Mouse (Mus musculus): ENCODE measurements around the gene Ghrh.

Gene Ghrh

GRCm38 (mm10) chr2:157343337-157343736 is 4.0 kb downstream of the Ghrh start:
- no peak for DNase-seq

- no peak for DNase-seq
Observed at GRCm38 (mm10) chr2:157342328-157342926, 4.9 kb downstream of the Ghrh start.

DNA sequence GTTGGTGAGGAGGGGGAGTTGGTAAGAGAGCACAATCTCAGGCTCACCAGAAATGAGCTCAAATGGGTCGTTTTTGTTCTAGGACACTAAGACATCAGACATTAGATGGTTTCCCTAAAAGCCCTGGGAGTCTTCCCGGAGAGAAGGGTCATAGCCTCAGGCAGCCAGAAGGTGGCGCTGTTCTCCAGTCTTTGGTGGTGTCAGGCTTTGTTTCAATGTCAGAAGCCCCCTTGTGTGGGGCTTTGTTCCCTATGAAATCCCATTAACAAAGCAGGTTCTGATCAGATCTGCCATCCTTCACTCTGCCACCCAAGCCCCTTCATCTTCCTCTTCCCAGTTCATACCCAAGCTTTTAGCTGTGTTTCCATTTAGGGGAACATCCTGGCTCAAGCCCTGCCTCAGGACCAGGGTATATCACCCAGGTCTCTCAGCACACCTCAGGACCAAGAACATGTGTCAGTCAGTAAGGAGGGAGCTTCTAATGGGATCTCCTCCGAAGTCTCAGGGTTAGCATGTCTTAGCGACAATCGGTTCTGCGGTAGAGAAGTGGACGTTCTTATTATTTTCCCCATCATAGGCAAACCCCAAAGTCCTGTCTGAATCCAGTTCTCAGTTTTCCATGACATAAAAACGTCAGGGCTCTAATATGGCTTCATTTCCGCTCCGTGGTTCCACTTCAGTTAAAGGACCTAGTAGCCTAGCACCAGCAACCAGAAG is 5.6 kb downstream of the Ghrh start:
- DNase-seq: peak; percentile 83 to 89

DNA sequence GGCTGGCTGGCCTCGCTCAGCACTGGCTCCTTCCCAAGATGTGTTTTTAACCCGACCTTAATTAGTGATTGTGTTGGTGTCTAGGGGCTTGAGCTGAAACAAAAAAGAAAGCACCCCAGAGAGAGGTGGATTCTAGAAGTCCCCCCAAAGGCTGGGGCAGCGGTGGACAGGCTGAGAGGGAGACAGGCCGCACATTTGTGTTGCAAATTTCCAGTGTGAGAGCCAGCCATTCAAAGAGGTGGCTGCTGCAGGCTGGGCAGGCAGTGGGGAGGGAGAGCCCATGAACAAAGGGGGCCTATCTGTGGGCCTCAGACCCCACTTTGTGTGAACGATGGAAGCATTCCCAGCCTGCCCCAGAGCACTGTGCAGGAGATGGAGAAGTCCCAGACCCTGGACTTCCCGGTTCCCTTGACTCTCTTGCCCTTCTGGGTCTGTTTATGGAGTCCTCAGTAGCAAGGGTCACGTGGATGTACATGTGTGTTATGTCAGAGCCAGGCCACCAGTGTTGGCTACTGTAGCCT is 7.0 kb downstream of the Ghrh start:
- DNase-seq: no peak

DNA sequence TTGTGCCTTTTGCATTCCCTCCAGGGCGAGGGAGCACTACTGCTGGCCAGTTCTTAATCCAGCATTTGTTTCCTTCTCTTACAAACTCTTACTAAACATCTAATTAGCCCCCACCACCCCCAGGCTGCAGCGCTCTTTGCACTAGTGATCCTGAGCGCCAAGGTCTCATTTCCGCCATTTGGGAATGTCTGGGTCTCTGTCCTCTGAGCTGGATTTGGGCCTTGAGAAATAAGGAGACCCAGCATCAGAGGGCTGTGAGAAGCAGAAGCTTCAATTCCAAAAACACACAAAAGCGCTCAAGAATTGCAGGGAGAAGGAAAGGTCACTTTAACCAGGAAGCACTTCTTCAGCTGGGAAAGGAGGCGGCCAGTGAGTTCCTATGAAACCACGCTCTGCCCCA is 7.8 kb downstream of the Ghrh start:
- no peak for DNase-seq

- peak; percentile 71 to 86 for DNase-seq
Observed at GRCm38 (mm10) chr2:157338663-157339062, 8.6 kb downstream of the Ghrh start.

DNA sequence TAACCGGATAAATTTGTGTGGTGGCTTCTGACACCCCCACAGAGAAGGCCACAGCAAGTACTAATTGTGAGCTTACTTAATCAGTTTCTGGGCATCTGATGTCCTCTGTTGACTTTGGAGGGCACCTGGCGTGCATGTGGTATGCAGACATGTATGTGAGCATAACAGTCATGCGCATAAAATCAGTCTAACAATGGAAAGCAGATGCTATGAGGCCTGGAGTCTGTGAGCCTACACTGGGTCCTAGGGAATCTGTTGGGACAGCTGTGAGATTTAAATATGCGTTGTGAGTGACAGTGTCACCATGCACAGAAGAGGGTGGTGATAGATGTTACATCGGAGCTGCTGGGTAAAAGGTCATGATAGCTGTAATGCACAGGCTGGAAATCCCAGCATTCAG is 15.2 kb downstream of the Ghrh start:
- no peak for DNase-seq

GRCm38 (mm10) chr2:157328570-157328969 is 18.7 kb downstream of the Ghrh start:
- DNase-seq: peak in 1 of 2 experiments; percentile 25

GRCm38 (mm10) chr2:157328106-157328505 is 19.2 kb downstream of the Ghrh start:
- no peak for DNase-seq

DNA sequence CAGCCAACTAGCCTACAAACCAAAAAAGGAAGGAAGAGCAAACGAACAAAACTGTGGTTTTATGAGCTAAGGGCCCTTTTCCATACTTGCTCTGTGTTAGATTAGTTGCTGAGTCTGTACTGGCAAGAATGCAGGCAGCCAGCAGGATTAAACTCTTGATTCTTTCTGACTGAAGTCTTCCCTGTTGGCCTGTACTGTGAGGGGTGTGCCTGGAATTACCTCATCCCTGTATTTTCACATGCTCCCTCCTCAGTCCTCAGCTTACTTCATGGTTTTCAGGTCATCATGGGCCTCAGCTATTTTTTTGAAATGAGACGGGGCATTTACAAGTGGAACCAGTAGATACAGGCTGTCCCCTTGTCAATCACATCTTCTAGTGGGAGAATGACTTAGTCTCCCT is 22.1 kb downstream of the Ghrh start:
- DNase-seq: no peak

- DNase-seq: peak in 1 of 2 experiments; percentile 50
Observed at GRCm38 (mm10) chr2:157322029-157322766, 25.1 kb downstream of the Ghrh start.

DNA sequence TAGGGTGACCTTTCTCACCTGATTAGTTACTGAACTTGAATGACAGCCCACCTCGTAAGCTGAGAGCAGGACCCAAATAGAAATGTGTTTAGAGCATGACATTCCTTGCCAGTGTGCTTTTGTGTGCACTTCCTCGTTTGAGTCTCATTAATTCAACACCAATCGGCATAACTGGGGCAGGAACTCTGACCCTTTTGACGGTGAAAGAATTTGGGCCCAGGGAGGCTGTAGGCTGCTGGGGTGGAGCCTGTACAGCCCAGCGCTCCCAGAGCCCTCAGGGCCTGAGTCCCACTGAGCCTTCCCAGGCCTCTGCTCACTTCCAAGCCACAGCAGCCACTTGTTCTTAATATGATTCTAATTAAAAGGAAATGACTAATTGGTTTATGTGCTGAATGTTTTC is 26.4 kb downstream of the Ghrh start:
- DNase-seq: no peak

GRCm38 (mm10) chr2:157320135-157320534 is 27.2 kb downstream of the Ghrh start:
- no peak for DNase-seq

- no peak for DNase-seq
Observed at GRCm38 (mm10) chr2:157317220-157317619, 30.1 kb downstream of the Ghrh start.

- DNase-seq: no peak
Observed at GRCm38 (mm10) chr2:157316358-157316933, 30.9 kb downstream of the Ghrh start.

GRCm38 (mm10) chr2:157315486-157315885 is 31.8 kb downstream of the Ghrh start:
- no peak for DNase-seq

DNA sequence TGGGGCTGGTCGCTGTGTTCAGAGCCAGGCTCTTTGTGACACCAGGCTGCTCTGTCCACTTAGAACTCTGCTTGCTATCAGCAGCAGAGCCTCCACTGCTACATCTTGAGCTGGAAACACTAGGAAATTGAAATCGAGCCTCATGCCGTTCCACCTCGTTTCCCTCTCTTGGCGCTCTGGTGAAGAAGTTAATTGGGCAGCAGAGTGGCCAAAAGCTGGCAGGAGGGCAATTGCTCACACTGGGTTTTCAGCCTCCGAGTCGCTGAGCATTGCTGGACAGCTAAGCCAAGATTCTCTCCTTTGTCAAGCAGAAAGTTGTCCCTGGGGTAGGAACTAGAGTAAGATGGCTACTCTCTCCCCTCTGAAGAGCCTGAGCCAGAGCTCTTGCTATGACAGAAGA is 33.0 kb downstream of the Ghrh start:
- peak; percentile 67 to 70 for DNase-seq

- no peak for DNase-seq
Observed at GRCm38 (mm10) chr2:157313718-157314117, 33.6 kb downstream of the Ghrh start.

DNA sequence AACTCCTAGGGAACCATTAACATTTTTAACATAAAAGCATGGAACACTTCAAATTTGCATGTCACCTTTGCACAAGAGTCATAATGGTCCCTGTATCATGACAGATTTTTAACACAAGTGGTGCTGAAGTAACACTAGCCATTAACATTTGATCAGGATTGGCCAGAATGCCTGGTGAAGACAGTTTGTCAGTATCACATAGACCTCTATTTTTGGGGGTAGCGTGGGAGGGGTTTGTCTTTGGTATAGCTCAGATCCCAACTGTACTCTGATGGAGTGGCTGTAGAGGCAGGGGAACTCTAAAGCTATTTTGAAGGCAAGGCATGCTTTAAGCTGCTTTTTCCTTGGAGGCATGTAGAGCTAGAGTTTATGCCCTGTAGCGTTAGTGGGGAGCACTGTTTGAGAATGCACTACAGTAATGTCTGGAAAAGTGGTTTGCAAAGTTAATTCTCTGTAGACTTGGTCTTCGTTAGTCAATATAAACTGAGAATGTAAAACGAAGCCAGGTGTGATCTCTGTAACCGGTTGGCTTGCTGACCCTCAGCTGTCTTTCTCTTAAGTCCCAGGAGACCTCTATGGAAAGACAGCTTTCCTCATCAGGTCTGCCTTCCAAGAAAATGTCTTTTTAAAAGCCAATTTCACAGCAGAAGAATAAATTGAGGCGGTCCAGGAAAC is 36.2 kb downstream of the Ghrh start:
- no peak for DNase-seq

GRCm38 (mm10) chr2:157309611-157310010 is 37.7 kb downstream of the Ghrh start:
- DNase-seq: no peak

DNA sequence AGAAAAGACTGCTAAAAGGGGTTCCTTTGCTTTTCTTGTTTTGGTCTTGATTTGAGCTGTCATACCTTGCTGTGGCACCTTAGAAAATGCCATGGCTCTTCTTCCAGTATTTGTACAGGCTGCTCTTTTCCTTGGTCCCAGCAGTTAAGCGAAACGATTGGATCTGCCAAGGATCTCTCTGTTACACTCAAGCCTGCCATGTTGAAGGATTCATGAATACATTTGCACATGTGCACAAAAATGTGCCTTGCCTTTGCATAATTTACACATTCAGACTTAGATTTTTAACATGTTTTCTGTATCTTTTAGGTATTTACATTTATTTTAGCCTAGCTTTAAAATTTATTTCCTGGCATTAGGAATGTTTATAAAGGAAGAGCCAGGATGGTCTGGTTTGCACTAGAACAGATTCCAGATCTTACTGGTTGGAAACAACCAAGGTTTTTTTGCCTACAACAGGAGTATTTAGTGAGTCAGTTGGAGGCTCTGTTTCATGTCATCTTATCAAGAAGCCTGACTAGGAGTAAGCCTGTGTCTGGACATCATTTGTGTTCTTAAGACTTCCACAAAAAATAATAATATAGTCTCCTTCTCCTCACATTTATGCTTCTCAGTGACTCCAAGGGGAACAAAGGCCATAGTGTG is 38.9 kb downstream of the Ghrh start:
- no peak for DNase-seq

- DNase-seq: peak; percentile 78 to 79
Observed at GRCm38 (mm10) chr2:157307715-157308265, 39.5 kb downstream of the Ghrh start.
